Mouse (Mus musculus) CD4-positive, CD25-positive, alpha-beta regulatory T cell, adult 4 months (primary cell): Measurements from ENCODE around the gene Krtap8-1. TPM values are rescaled to one million over a fixed set of nuclear protein-coding genes. Genes with fewer than 3 reads are reported as not detected.

Source experiments
- ATAC-seq: one replicate; pipeline ENCODE4 v1.8.0; 2017
- polyA plus RNA-seq, 2 experiments: library from polyadenylated mRNA; unstranded; fragments of 100-300 nt; shearing (Covaris generic); gene quantifications; one replicate each; pipeline ENCODE4 v1.2.1; 2017

Gene Krtap8-1
- polyA plus RNA-seq, result not detected

DNA sequence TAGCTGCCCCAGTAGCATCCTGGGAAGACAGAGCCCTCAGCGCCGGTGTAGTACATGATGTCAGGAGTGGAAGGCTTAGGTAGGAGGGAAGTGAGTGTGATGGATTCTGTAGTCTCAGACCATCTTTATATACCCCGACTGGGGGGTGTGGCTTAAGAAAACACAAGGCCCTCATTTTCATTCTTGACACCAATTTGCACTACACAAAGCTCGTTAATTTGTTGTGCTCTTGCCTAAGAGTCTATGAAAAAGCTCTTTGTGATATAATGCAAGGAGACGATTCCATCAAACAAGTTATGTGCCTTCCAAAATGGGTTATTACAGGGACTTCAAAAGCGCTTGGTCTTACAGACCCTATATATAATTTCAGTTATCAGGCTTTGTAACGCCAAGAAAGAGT lies at the start of gene Krtap8-1:
Gene Krtap8-1, minus strand, starts transcription at position 101 of the 400 bp plus-strand sequence.
- ATAC-seq, result no peak

GRCm38 (mm10) chr16:89537349-89537748 lies 49.6 kb upstream of the Krtap8-1 start:
- no peak for ATAC-seq

DNA sequence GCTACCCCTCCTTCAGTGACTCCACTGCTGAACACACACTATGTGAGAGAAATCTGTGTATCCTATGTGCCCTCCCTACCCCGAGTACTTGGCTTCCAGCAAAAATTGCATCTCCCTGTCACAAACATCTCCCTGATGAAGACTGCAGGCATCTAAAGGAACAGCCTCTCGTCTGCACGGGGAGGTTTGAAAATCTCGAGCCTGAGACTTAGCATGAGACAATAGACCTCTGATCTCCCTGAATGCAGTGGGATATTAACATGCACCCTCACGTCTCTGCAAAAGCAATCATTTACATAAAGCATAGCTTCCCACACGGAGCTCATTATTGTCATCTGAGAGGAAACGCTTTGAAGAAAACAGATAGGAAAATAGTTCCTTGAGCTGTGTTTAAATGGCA lies 42.8 kb upstream of the Krtap8-1 start:
- no peak for ATAC-seq

- ATAC-seq, result no peak
Measured at GRCm38 (mm10) chr16:89529846-89530245, 42.1 kb upstream of the Krtap8-1 start.

GRCm38 (mm10) chr16:89528380-89528779 lies 40.6 kb upstream of the Krtap8-1 start:
- ATAC-seq, result no peak

DNA sequence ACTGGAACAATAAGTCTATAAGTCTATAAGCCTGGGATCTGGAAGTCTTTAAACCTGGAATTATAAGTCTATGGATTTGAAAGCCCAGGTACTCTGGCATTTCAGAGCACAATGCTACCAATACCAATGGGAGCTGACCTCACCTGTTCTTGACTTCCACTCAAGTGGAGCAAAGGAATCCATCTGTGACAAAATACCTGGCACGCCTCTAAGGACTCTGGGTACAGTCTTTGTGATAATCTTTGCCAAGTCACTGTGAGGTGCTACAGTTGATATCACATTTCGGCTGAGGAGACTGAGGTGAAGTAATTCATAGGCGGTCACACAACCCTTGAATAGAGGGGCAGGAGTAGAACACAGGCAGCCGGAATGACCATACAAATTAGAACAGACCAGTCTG lies 33.2 kb upstream of the Krtap8-1 start:
- no peak for ATAC-seq

GRCm38 (mm10) chr16:89520555-89520954 lies 32.8 kb upstream of the Krtap8-1 start:
- no peak for ATAC-seq

DNA sequence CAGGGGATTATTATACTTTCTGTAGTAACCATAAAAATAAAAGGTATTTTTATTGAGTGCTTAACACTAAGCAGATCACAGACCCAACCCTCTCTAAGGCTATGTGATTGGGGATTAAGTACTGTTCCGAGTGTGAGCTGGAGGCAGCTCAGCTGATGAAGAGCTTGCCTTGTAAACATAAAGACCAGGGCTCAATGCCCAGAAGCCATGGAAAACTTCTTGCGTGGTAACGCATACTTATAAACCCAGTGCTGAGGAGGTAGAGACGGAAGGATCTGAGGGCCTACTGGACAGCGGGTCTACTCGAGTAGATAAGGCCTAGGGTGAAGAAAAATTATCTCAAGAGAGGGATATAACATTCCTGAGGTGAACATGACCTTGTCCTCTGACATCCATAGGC lies 32.3 kb upstream of the Krtap8-1 start:
- ATAC-seq, result no peak

- no peak for ATAC-seq
Measured at GRCm38 (mm10) chr16:89517635-89518034, 29.9 kb upstream of the Krtap8-1 start.

DNA sequence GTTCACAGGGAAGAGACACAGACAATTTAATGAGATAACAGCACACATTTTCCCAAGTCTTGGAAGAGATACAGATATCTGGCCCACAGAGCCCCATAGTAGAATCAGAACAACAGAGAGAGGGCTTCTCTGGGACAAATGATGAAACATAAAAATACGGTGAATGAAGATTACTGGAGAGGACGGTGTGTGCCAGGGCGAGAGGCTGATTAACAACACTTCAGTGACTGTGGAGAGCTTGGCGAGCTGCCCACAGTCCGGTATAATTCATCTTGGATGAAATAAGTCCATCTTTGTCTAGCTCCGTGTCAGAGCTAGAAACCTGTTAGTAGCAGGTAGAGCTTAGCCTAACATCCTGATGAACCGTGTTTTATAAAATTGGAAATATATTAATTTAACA lies 25.7 kb upstream of the Krtap8-1 start:
- ATAC-seq, result no peak

DNA sequence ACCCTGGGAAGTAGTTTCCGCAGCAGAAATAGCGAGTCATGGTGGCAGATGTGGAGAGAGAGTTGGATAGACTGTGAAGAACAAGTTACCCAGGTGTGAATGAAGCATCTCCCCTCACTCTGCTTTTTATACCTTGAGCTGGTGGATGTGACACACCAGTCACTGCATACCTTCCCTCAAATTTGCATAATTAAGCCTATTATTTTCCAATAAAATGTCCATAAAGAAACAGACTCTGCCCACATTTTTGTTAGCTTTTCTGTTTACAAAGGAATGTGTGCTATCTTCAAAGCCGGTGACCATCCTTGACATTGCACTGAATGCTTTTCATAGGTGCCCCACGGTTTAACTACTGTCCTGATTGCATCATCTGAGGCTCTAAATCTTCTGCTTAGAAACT lies 20.5 kb upstream of the Krtap8-1 start, which contains the start of gene Krtap7-1:
Gene Krtap7-1, minus strand, starts transcription at position 101 of the 400 bp plus-strand sequence.
- ATAC-seq, result no peak

DNA sequence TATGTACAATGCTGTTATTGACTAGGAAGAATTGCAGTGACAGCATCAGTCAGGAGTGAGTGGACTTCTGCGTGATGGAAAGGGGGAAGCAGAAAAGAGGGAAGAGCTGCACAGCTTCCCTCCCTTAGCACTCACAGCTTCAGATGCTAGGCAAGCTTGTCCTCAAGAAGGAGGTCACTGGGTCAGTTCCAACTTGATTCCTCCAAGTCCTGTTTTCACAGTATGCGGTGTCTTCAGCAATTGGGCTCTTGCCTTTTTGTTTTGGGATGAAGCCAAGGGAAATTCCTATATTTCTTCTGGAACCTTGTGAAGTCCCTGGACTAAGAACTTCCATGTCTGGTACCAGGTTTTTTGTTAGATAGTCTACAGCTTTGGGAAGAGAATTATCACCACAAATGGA lies 15.8 kb upstream of the Krtap8-1 start:
- no peak for ATAC-seq

DNA sequence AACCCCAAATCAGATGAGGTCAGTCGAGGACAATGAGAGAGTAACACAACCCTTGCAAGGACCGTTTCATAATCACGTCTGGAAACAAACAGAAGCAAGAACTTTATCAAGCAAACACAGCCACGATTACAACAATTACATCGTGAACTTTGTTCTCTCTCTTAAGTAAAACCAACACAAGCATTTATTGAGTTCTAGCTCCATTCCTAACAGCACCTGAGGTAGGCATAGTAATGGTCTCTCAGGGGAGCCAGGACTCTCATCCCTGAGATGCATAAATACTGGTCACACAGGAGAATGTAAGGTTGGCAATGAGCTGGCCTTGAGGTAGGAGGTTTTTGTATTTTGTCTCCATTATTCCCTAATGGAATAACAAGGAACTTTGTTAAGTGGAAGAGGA lies 14.1 kb upstream of the Krtap8-1 start:
- ATAC-seq, result no peak

DNA sequence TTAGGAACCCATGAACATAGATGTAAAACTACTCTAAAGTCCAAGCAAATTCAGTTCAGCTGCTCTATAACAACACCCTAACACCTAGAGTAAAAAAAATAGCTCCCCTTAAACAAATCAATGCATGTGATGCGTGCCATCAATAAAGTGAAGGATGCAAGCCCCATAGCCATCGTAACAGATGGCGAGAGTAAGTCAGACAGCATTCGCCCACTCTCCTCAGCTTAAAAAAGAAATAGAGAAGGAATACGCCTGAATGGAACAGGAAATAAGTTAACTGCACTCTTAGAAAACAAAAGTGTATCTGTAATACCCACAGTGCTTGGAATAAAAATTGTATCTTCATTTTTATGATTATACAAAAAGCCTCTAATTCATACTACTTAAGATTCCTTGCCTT lies 9.2 kb upstream of the Krtap8-1 start:
- ATAC-seq, result no peak

GRCm38 (mm10) chr16:89495394-89496153 lies 7.8 kb upstream of the Krtap8-1 start:
- no peak for ATAC-seq

DNA sequence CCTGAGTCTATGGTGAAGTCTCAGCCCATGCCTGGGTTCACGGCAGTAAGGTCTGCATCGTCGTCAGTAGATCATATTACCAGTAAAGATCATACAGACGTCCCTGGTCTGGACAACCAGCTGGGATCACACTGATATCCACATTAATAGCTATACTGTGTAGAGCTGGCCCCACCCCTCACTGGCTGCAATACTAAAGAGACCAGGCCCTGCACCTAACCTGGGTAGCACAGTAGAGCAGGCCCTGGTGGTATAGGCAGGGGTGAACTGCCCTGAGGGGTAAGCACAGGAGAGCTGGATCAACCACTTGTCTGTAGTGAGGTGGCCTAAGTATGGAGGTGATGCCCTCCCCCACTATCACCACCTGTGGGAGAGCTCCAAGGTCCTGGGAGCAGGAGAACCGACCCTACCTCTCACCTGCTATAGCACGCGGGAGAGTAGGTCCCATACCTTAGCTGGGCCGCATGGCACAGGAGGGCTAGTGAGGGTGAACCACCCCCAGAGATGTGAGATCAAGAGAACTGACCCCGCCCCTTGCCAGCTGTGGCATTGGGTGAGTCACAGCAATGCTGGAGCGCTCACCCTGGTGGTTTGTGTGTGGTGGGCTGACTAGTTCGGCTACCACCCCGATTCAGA lies 10.0 kb downstream of the Krtap8-1 start:
- no peak for ATAC-seq

DNA sequence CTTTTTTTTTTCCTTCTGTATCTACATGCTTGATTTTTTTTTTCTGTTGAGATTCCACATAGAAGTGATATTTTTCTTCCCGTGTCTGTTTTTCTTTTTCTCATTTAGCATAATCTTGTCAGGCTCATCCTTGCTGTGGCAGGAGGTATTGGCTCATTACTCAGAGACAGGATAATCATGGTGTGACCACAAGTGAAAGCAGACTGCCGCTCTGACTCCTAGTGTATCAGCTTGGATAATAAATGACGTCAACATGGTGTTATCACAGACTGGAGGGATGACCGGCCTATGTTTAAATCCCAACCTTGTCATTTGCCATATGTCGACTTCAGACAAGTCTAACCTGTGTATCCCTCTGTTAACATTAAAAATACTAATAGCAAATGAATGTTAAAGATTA lies 26.6 kb downstream of the Krtap8-1 start:
- no peak for ATAC-seq

Other genes with a start within 250 kb of the Krtap8-1 start
- gene Krtap21-1, start 84.1 kb downstream of the Krtap8-1 start, polyA plus RNA-seq, result not detected
- gene Krtap6-2, start 67.8 kb downstream of the Krtap8-1 start, polyA plus RNA-seq, result not detected
- gene Krtap7-1, start 20.4 kb upstream of the Krtap8-1 start, polyA plus RNA-seq, result not detected
- gene Krtap11-1, start 83.2 kb upstream of the Krtap8-1 start, polyA plus RNA-seq, result not detected